Mouse (Mus musculus): ENCODE measurements around the gene Bbs2.
"Not testable (repeated sequence)": the region's sequence is repeated elsewhere in the genome, so short reads cannot be mapped to it uniquely, and the experiment has no call there.

Gene Bbs2

DNA sequence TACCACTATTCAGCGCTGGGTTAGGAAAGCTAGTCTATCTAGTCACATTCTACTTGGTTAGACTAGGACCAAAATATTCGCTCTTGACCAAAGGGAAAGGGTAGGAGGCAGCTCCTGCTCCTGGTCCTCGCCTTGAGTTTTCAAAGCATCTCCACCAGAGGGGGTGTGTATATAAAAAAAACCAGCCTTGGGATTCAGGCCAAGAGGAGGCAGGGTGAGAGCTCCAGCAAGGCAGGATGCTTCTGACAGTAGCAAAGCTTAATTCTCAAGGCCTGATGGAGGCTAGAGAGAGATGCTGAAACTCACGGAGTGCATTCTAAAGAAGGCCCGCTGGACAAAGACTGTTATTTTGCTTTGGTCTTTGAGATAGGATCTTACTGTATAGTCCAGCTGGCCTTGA is 5.4 kb upstream of the Bbs2 start:
- no peak for DNase-seq (ENCODE audit: extremely low read depth, low read depth, low spot score)

DNA sequence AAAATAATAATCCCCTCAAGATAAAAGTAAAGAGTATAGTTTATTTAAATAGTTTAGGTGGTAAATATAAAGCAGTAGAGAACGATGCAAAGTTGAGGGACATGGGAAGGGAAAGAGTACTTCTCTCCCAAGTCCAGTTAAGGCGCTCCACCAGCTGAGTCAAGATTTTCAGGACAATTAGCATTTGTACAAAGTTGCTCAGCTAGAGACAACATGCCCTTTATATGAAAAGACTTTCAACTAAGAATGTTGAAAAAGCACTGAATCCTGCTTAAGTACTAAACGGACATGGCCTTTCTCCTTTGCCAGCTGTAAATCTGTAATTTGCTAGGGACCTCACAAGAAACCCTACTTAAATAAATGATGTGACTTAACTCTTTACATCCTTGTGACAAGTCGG is 268 bp upstream of the Bbs2 start:
- no peak for DNase-seq (ENCODE audit: extremely low read depth, low read depth, low spot score)

DNA sequence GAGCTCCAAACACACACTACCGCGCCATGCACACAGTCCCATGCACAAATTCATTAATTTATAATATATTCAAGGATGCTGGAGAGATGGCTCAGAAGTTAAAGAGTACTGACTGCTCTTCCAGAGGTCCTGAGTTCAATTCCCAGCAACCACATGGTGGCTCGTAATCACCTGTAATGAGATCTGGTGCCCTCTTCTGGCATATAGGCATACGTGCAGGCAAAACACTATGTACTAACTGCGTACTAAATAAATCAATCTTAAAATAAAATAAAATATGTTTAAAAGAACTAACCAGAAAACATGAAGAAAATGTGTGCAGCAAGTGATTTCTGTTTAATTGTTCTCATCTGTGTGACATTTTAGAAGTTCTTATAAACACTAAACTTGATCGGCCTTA is 4.4 kb downstream of the Bbs2 start:
- DNase-seq (ENCODE audit: extremely low read depth, low read depth, low spot score): no peak

DNA sequence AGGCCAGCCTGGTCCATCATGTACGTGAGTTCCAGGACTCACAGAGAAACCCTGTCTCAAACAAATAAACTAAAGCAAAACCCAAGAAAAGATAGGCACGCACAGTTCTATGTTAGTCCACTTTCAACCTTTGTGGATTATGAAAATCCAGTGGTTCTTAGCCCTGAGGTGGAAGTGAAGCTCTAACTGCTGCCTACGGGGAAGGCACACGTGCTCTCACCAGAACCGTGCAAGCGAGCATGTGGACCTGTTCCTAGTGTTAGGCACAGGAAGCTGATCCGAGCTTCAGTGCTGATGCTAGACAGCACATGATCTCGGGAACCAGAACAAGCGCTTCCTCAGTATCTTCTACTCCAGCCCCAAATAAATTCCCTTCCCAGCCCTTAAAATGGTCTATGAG is 5.9 kb downstream of the Bbs2 start:
- no peak for DNase-seq (ENCODE audit: extremely low read depth, low read depth, low spot score)

DNA sequence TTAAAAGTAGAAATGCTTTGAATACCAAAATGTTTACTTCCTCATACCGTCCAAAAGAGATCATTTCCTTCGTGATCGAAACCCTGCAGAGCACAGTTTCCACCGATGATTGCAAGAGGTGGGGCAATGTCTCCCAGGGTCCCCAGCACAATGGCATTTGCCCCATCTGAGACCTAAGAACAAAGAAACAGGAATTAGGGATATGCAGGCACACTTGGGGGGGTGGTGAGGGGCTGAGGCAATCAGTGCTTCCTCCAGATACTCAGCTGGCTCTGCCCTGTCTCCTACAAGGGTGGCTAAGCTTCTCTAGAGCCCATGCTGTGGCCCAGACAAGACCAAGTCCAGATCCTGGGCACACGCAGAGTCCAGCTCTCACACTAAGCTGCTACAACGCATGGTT is 9.0 kb downstream of the Bbs2 start:
- DNase-seq (ENCODE audit: extremely low read depth, low read depth, low spot score): no peak

DNA sequence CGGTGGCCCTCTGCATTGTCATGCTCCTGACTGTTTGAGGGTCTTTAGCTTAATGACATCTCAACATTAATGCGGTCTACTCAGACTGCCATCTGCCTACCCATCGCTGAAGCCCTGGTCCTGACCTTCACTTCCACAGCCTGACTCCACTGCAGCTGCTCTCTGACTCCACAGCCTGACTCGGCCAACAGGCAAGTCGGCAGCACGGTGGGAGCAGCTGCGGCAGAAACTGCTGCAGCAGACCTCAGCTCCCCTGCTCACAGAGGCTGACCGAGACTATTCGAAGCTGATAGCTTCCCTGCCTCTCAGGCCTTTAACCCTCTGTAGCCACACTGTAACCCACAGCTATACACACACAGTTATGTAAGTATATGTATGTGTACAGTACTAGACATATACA is 10.8 kb downstream of the Bbs2 start:
- DNase-seq (ENCODE audit: extremely low read depth, low read depth, low spot score): no peak

DNA sequence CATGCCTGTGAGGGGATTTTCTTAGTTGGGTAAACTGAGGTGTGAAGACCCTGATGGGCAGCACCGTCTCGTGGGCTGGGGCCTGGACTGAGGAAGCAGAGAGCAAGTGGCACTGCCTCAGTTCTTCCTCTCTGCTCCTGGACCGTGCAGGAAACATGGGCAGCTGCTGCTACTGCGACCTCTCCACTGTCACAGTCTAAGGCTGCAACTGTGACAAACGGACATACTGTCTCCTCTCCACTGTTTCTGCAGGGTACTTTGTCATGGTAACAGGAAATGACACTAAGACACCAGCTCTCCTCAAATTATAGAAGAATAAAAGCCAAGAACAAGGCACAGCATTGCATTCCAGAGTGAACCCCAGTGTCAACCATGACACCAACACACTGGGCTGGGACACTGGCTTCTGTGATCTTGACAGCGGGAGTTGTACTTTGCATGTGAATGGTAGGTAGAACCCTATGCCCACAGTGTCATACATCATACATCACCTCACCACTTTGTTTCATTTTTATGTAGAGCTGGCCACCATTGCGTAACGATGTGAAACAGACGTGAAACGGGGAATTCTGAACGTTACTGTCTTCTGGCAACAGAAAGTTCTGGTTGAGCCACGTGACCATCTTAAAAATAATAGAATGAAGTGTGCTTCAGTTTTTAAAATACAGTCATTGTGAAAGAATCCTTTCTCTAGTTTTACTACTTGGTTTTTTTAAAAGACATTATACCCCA is 22.1 kb downstream of the Bbs2 start:
- DNase-seq (ENCODE audit: extremely low read depth, low read depth, low spot score): no peak

DNA sequence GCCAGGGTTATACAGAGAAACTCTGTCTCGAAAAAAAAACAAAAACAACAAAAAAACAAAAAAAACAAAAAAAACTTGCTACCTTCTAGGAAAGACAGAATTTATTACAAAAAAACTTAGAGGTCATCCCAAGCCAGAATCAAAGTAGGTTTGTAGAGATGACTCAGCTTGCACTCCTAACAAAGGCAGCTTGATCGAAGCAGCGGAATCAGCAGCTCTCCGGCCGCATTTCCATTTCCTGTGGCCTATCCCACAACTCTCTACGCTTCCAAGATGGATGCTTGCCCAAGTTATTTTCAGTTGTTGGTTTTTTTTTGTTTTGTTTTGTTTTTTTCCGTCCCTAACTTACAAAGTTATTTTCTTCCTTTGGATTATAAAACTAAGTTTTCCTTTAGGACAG is 29.9 kb downstream of the Bbs2 start:
- no peak for DNase-seq (ENCODE audit: extremely low read depth, low read depth, low spot score)

DNA sequence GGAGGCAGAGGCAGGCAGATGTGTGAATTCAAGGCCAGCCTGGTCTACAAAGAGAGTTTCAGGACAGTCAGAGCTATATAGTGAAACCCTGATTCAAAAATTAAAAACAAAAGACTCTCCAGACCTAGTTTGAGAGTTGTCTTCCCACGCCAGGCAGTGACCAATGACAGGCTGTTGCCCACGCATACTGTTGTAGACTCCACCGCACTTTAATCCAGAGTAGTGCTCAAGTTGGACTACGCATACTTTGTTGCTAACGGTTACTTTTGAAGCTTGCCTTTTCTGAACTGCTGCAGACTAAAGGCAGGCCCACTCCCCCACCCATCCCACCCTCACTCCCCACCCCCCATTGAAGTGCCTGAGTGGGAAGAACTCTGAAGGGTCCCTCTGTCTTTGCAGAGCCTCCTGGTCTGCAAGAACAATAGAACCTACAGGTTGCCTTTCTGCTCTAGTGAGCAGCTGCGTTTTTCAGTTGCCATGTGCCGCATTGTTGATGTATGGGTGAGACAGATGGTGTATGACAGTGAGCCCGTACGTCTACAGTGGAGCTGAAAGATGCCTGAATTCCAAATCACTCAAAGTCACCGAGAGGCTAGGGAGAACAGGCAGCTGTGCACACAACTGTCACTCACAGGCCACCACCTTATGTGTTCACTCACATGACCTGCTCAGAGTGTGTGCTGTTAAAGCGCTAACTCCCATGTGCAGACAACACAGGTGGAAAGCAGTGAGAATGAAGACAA is 32.4 kb downstream of the Bbs2 start:
- no peak for DNase-seq (ENCODE audit: extremely low read depth, low read depth, low spot score)

DNA sequence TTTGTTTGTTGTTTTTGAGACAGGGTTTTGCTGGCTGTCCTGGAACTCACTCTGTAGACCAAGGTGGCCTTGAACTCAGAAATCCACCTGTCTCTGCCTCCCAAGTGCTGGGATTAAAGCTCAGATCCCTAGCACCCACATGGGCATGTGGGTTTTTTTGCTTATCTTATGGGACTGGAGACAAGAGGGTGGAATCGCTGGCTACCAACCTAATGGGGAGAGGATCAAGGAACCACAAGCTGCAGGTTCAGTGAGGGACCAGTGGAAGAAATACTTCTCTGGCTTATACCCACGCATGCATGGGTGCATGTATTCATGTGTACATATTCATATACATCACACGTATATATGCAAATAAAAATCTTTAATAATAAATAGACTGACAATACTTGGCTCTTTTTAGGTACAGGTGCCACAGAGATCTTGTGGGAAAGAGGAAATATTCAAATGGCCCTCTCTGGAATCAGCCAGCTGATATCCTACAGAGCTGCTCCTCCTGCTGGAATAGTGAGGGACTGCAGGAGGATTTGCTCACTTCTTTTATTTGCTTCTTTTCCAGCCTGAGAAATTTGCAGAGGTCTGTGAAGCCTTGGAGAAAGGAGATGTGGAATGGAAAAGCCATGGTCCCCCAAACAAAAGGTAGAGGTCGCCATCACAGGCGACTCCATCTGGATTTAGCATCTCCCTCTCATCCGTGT is 41.4 kb downstream of the Bbs2 start:
- no peak for DNase-seq (ENCODE audit: extremely low read depth, low read depth, low spot score)

DNA sequence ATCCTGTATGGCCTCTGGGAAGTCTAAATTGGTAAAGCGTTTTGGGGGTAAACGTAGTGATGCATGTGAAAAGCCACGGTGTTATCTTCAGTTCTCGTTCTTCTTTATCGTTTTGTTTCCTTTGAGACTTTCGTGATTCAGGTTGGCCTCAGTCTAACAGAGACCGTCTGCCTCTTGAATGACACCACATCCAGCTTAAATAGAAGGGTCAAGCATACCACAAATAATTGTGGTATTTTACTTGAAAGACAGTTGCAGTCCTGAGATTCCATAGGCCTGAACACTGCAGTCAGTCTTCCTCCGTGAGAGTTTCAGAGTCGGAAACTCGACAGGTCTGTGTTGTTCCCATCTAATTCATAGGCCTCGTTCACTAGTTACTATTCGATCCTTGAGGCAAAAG is 46.0 kb downstream of the Bbs2 start:
- no peak for DNase-seq (ENCODE audit: extremely low read depth, low read depth, low spot score)

DNA sequence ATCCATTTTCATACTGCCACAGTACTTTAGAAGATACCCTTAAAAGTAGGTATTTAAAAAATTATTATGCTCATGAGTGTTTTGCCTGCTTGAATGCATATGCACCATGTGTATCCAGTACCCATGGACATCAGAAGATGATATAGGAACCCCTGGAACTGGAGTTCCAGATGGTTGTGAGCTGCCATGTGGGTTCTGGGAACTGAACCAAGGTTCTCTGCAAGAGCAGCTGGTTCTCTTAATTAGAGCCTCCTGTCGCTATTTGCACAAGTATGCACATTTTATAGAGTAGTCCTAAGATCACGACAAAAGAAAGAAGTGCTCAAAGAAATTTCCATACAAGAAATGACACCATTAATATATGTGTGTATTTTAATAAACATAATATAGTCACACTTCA is 50.9 kb downstream of the Bbs2 start:
- DNase-seq (ENCODE audit: extremely low read depth, low read depth, low spot score): no peak

DNA sequence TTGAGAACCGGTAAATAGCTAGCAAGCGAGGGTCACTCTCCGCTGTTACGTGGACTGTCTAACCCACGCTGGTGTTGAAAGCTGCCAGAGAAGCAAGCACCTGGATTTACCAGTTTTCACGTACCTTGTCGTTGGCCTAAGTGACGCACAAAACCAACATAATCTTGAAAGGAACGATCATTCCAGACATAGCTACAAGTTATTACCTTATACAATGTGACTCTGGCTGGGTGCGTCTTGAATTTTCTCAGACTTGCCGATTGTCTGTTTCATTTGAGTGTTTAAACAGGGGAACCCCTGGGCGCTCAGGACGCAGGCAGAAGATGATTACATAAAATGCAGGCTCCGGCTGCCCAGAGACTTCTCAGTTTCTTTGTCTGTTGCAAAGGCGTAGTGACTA is 60.9 kb downstream of the Bbs2 start:
- DNase-seq (ENCODE audit: extremely low read depth, low read depth, low spot score): no peak

DNA sequence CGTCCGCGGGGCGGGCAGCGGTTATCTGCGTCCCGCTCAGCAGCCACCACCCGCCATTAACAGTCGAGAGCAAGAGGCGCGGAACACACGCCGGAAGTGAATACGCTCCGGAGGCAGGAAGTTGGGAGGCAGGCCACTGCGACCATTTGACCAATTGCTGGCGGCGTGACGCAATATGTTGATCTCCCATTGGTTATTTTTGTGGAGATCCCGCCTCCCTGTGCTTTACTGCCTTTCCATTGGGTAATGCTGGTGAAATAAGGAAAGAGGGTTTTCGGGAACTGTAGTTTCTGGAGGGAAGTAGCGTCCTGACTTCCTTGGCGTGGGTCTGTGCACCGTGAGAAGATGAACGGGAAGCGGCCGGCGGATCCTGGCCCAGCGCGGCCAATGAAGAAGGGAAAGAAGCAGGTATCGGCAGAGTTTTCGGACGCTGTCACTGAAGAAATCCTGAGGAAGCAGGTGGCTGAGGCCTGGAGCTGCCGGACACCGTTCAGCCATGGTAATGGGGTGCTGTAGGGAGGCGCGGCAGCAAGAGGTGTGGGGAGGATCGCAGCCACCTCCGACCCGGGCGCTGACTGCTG is 61.7 kb downstream of the Bbs2 start, which contains the start of the genes Nudt21 and Ogfod1:
Gene Nudt21 (minus strand): TSS at position 88 of the 581 bp plus-strand sequence.
Gene Ogfod1 (plus strand): TSS at position 255 of the 581 bp plus-strand sequence.
- peak; percentile 84 for DNase-seq (ENCODE audit: extremely low read depth, low read depth, low spot score)

DNA sequence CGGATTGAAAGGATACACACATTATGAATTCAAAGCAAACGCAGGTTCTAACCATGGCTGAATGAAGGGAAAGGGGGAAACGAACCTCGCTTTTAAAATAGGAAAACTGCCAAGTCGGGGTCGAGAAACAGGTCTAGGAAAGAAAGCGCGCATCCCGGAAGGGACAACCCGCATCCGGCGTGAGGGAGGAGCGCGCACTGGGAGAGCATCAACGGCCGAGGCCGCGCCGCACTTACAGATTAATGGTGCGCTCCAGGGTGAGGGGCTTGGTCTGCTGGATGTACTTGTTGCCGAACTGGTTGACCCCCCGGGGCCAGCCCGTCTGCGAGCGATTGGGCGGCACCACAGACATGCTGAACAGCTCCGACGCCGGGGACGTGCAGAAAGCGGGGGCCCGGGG is 62.2 kb downstream of the Bbs2 start:
- DNase-seq (ENCODE audit: extremely low read depth, low read depth, low spot score): not testable (repeated sequence)

DNA sequence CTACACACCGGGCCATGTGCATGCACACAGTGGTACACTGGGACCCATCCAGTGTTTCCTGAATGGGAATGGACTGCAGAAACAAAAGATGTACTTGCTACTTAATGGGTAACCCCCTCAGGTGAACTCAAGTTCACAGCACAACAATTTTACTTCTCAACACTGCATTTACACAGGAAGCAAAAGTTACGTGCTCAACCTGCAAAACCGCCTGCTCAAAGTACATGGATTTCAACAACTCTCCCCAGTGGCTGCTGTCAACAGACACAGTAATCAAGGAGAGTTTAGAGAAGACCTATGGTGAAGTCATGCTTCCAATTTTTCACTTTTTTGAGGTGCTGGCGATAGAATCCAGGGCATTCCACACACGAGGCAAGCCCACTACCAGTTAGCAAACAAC is 63.5 kb downstream of the Bbs2 start:
- DNase-seq (ENCODE audit: extremely low read depth, low read depth, low spot score): no peak

DNA sequence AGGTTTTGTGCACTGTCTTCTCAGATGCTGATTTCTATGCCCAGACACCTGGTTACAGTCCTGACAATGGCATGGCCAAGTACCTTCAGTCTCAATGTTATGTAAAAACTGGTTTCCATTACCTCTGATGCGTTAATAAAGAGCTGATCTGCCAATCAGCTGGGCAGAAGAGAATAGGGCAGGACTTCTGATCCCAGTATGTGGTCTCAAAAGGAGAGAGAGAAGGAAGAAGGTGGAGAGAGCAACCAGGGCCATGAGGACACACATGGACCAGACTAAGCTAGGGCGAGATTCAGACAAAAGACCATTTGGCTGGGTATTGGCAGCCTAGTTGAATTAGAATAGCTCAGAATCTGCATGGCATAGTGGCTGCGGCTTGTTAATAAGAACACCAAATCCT is 65.1 kb downstream of the Bbs2 start:
- no peak for DNase-seq (ENCODE audit: extremely low read depth, low read depth, low spot score)

DNA sequence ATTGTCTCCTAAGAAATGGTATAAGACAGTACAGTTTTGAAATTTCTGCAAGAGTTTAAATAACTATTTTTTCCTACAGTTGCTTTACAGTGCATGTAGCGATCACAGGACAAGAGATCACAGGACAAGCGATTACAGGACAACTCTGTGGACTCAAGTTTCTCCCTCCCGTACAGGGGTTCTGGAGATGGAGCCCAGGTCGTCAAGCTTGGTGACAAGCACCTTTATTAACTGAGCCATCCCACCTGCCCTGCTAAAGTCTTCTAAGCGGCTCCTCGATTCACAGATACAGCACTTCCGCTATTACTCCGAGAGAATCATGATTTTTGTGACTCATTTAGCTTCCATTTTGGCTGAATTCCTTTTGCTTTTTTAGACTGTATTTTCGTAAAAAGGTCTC is 69.0 kb downstream of the Bbs2 start:
- no peak for DNase-seq (ENCODE audit: extremely low read depth, low read depth, low spot score)

DNA sequence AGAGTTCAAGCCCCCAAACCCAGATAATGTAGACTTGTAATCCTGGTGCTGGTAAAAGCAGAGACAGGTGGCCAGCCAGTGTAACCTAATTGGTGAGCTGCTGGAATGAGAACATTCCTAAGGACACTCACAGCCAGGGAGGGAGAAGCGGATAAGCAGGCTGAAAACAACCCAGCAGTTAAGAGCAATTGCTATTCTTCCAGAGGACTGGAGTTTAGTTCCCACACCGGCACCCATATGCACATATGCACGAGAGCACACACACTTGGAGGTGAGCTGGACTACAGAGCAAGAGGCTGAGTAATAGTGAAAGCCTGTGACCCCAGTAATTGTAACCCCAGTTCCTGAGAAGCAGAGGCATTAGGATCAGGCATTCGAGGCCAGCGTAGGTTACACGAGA is 74.8 kb downstream of the Bbs2 start:
- no peak for DNase-seq (ENCODE audit: extremely low read depth, low read depth, low spot score)

Measured in fat pad, adult 2 months (tissue).